In genomic region chr7:144569428-144569827, GRCm38 (mm10) we compare ENCODE assay signal across 9 mouse cellular contexts. TPM values are rescaled to one million over a fixed set of nuclear protein-coding genes. Genes with fewer than 3 reads are reported as not detected.
DNase-seq lines count a peak whose midpoint lies in the region.
"Had no signal": no experiment of that assay in that cellular context is flagged by ENCODE, and none has a peak within 500 bp of the region (broad histone marks: within the 10 kb centered on the region; RNA-seq: fewer than 3 reads in every experiment).

No protein-coding gene starts in this region.

- intact Hi-C loops in heart, postnatal 25 days (cut with DNase I): no loop called here

- peak; percentile 48 for DNase-seq in adrenal gland, adult 2 months
- DNase-seq in adrenal gland, postnatal 4 days (ENCODE audit: low spot score in 2 of 2): no peak
- peak; percentile 21 for DNase-seq in right cerebral cortex, adult 18-20 months
- no peak for DNase-seq in right cerebral cortex, postnatal 25 days
- DNase-seq in heart, postnatal 25 days (ENCODE audit: low spot score): peak; percentile 38
- DNase-seq in skeletal muscle tissue, adult 2 months (ENCODE audit: low read depth, low spot score): peak; percentile 67
- DNase-seq in spleen, adult 12 weeks (ENCODE audit: low spot score): no peak
- no peak for DNase-seq in layer of hippocampus, adult 8-10 months (ENCODE audit: low spot score in 2 of 2)
- DNase-seq: thymus, adult 2 months had no signal

RNA-seq across cellular contexts. Expression of gene Fadd, which starts 12.8 kb away (rescaled TPM):
- total RNA-seq in adrenal gland, adult 2 months (2021): 10 to 100 TPM in 1 of 2 experiments, 1 to 10 TPM in 1; 8.8 to 14.8 TPM
- polyA plus RNA-seq in adrenal gland, adult 2 months (2012; rRNA removed): 13.4 and 13.9 TPM in 2 replicates
- total RNA-seq in adrenal gland, postnatal 4 days (2021): 10 to 100 TPM; 13.3 to 14.4 TPM
- total RNA-seq in heart, postnatal 25 days (2021): 1 to 10 TPM; 8.2 to 8.6 TPM
- 1 to 10 TPM; 1.9 to 3.4 (median 2.8) TPM for total RNA-seq in layer of hippocampus, adult 8-10 months (2022)

RNA-seq across cellular contexts. Expression of gene Ppfia1, which starts 15.9 kb away (rescaled TPM):
- total RNA-seq in adrenal gland, adult 2 months (2021): 10 to 100 TPM; 39.1 to 59.2 TPM
- polyA plus RNA-seq in adrenal gland, adult 2 months (2012; rRNA removed): 29.1 and 37.1 TPM in 2 replicates
- total RNA-seq in adrenal gland, postnatal 4 days (2021): 10 to 100 TPM; 61.1 to 72.8 TPM
- total RNA-seq in heart, postnatal 25 days (2021): 10 to 100 TPM; 40.3 to 47.7 TPM
- total RNA-seq in layer of hippocampus, adult 8-10 months (2022): 10 to 100 TPM; 37.1 to 43.4 (median 40.3) TPM

Comparison
In these comparisons a context has a peak if more than half of its experiments do, and no peak if none do; other contexts are left out.
1. DNase-seq: peak in adrenal gland, adult 2 months (single experiment), right cerebral cortex, adult 18-20 months (single experiment), heart, postnatal 25 days (single experiment) and skeletal muscle tissue, adult 2 months (single experiment); none in adrenal gland, postnatal 4 days (0 of 2), right cerebral cortex, postnatal 25 days (single experiment), spleen, adult 12 weeks (single experiment) and layer of hippocampus, adult 8-10 months (0 of 2).